Mouse (Mus musculus): ENCODE measurements around the gene Scn10a. TPM values are rescaled to one million over a fixed set of nuclear protein-coding genes. Genes with fewer than 3 reads are reported as not detected.

Gene Scn10a
- polyA plus RNA-seq, 1 experiment, result 0.68 TPM

DNA sequence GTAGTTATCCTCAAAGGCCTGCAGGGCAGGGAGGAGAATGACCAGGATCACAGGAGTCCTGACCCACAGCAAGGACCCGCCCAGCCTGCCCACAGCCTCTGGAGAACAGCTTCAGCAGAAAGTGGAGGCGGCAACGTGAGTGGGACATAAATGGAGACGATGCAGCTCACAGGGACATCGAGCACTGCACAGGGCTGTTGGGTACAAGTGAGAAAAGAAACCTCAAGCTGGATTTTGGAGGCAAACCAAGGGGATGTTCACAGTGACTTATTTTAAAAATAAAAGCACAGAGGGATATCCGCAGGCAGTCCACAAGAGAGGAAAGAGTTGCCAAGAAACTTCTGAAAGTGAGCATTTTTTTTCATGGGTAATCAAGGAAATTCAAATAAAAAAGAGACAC is 91.9 kb downstream of the Scn10a start:
- Histone ChIP-seq H3K27ac (ENCODE audit: control insufficient read depth, insufficient read depth, low read depth, low read length) (no peak overlapping the region), H3K4me1 (ENCODE audit: control insufficient read depth, insufficient read depth, low read length) (peaks cover 2% of the 10 kb centered on the region; the same call in 1 of the 2 replicates), H3K36me3 (ENCODE audit: control insufficient read depth, insufficient read depth, low read length) (no peaks in the 10 kb centered on the region), H3K4me3 (ENCODE audit: control insufficient read depth, low read depth, low read length) (no peak overlapping the region), H3K27me3 (ENCODE audit: control insufficient read depth, insufficient read depth, low read length) (no peaks in the 10 kb centered on the region)
- no peak for TF ChIP-seq POLR2A (IDR thresholded peaks at IDR 0.05; ENCODE audit: control insufficient read depth, low read depth, low read length)
- TF ChIP-seq CTCF (IDR thresholded peaks at IDR 0.05; ENCODE audit: control insufficient read depth, insufficient read depth, insufficient replicate concordance, low read depth, low read length), result no peak

DNA sequence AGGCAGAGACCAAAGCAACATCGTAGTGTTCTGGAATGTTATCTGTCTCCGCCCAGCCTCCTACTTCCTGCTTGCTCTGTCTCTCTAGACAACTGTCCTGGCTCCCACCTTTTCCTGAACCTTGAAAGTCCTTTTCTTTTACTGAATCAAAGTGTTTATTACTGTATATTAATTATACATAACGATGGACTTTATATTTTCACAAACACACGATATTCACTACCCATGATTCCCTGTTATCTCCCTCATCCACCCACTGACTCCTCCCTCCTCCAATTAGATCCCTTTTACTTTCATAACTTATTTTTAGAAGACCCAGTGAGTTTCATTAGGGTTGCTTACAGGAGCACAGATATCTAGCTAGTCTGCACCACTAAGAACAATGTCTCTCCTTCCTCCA is 95.0 kb downstream of the Scn10a start:
- peaks cover 2% of the 10 kb centered on the region; the same call in 1 of the 2 replicates for H3K4me1 ChIP-seq (ENCODE audit: control insufficient read depth, insufficient read depth, low read length)
- no peaks in the 10 kb centered on the region for H3K27me3 ChIP-seq (ENCODE audit: control insufficient read depth, insufficient read depth, low read length)
- H3K36me3 ChIP-seq (ENCODE audit: control insufficient read depth, insufficient read depth, low read length), result no peaks in the 10 kb centered on the region
- TF ChIP-seq CTCF (IDR thresholded peaks at IDR 0.05; ENCODE audit: control insufficient read depth, insufficient read depth, insufficient replicate concordance, low read depth, low read length), result no peak
- no peak overlapping the region for H3K27ac ChIP-seq (ENCODE audit: control insufficient read depth, insufficient read depth, low read depth, low read length)
- H3K4me3 ChIP-seq (ENCODE audit: control insufficient read depth, low read depth, low read length), result no peak overlapping the region

DNA sequence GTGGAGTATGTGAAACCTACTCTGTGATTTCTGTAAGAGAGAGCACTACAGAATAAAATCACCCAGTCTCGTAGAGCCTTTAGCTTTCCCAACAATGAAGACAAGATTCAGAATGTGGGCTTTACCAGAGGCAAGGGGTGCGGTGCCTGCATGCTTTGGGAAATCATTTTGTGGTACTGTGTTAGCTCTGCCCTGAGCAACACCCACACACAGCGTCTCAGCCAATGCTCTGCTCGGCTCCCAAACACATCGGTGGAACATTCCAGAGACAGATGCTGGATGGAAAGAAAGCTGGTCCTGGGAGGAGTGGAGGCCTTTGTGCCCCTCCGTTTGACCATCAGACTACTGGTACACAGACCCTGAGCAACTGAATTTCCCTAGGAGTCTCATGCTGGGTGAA is 104.3 kb downstream of the Scn10a start:
- H3K27me3 ChIP-seq (ENCODE audit: control insufficient read depth, insufficient read depth, low read length), result no peaks in the 10 kb centered on the region
- H3K36me3 ChIP-seq (ENCODE audit: control insufficient read depth, insufficient read depth, low read length), result no peaks in the 10 kb centered on the region
- TF ChIP-seq CTCF (IDR thresholded peaks at IDR 0.05; ENCODE audit: control insufficient read depth, insufficient read depth, insufficient replicate concordance, low read depth, low read length), result no peak
- TF ChIP-seq POLR2A (IDR thresholded peaks at IDR 0.05; ENCODE audit: control insufficient read depth, low read depth, low read length), result no peak
- no peak overlapping the region for H3K27ac ChIP-seq (ENCODE audit: control insufficient read depth, insufficient read depth, low read depth, low read length)
- H3K4me1 ChIP-seq (ENCODE audit: control insufficient read depth, insufficient read depth, low read length), result no peaks in the 10 kb centered on the region
- H3K4me3 ChIP-seq (ENCODE audit: control insufficient read depth, low read depth, low read length), result no peak overlapping the region

GRCm38 (mm10) chr9:119610563-119611166 is 108.5 kb downstream of the Scn10a start:
- TF ChIP-seq POLR2A (IDR thresholded peaks at IDR 0.05; ENCODE audit: control insufficient read depth, low read depth, low read length) (no peak), CTCF (IDR thresholded peaks at IDR 0.05; ENCODE audit: control insufficient read depth, insufficient read depth, insufficient replicate concordance, low read depth, low read length) (no peak)
- H3K27ac ChIP-seq (ENCODE audit: control insufficient read depth, insufficient read depth, low read depth, low read length), result no peak overlapping the region
- H3K4me3 ChIP-seq (ENCODE audit: control insufficient read depth, low read depth, low read length), result no peak overlapping the region
- no peaks in the 10 kb centered on the region for H3K27me3 ChIP-seq (ENCODE audit: control insufficient read depth, insufficient read depth, low read length)
- no peaks in the 10 kb centered on the region for H3K4me1 ChIP-seq (ENCODE audit: control insufficient read depth, insufficient read depth, low read length)
- H3K36me3 ChIP-seq (ENCODE audit: control insufficient read depth, insufficient read depth, low read length), result no peaks in the 10 kb centered on the region

- Histone ChIP-seq H3K27me3 (ENCODE audit: control insufficient read depth, insufficient read depth, low read length) (no peaks in the 10 kb centered on the region), H3K27ac (ENCODE audit: control insufficient read depth, insufficient read depth, low read depth, low read length) (no peak overlapping the region), H3K4me3 (ENCODE audit: control insufficient read depth, low read depth, low read length) (no peak overlapping the region), H3K36me3 (ENCODE audit: control insufficient read depth, insufficient read depth, low read length) (no peaks in the 10 kb centered on the region), H3K4me1 (ENCODE audit: control insufficient read depth, insufficient read depth, low read length) (no peaks in the 10 kb centered on the region)
- no peak for TF ChIP-seq CTCF (IDR thresholded peaks at IDR 0.05; ENCODE audit: control insufficient read depth, insufficient read depth, insufficient replicate concordance, low read depth, low read length)
- no peak for TF ChIP-seq POLR2A (IDR thresholded peaks at IDR 0.05; ENCODE audit: control insufficient read depth, low read depth, low read length)
Observed at GRCm38 (mm10) chr9:119606906-119607305, 112.2 kb downstream of the Scn10a start.

DNA sequence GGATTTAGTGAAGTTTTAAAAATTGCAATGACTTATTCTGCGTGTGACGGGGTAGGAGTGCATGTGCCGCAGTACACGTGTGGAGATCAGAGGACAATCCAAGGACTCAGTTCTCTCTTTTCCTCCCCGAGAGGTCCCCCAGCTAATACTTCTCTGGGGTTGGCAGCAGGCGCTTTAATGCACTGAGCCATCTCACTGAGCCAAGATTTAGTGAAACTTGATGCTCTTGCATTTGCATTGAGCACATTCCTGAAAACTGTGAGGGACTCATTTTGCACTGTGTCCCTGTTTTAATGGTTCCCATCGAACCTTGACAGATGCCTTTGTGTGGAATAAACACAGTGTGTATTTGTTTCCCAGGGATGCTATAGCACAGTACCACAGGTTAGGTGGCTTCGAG is 114.5 kb downstream of the Scn10a start:
- TF ChIP-seq CTCF (IDR thresholded peaks at IDR 0.05; ENCODE audit: control insufficient read depth, insufficient read depth, insufficient replicate concordance, low read depth, low read length) (no peak), POLR2A (IDR thresholded peaks at IDR 0.05; ENCODE audit: control insufficient read depth, low read depth, low read length) (no peak)
- no peaks in the 10 kb centered on the region for H3K27me3 ChIP-seq (ENCODE audit: control insufficient read depth, insufficient read depth, low read length)
- no peaks in the 10 kb centered on the region for H3K36me3 ChIP-seq (ENCODE audit: control insufficient read depth, insufficient read depth, low read length)
- no peak overlapping the region for H3K27ac ChIP-seq (ENCODE audit: control insufficient read depth, insufficient read depth, low read depth, low read length)
- no peak overlapping the region for H3K4me3 ChIP-seq (ENCODE audit: control insufficient read depth, low read depth, low read length)
- no peaks in the 10 kb centered on the region for H3K4me1 ChIP-seq (ENCODE audit: control insufficient read depth, insufficient read depth, low read length)

DNA sequence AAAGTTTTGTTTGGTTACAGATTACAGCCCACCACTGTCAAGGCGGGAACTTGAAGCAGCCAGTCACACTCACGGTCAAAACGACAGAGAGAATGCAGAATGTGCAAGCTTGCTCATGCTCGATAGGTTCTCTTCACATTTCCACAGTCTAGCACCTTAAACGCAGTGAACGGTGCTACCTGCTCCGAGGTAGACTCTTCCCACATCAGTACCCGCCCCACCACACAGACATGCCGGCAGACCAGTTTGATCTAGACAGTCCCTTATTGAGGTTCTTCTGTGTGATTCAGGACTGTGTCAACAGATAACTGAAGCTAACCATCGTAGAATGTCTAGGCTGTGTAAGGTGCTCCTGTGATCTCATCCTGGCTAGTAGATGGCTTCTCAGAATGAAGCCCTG is 120.6 kb downstream of the Scn10a start:
- Histone ChIP-seq H3K27me3 (ENCODE audit: control insufficient read depth, insufficient read depth, low read length) (no peaks in the 10 kb centered on the region), H3K4me3 (ENCODE audit: control insufficient read depth, low read depth, low read length) (no peak overlapping the region), H3K4me1 (ENCODE audit: control insufficient read depth, insufficient read depth, low read length) (peaks cover 3% of the 10 kb centered on the region), H3K27ac (ENCODE audit: control insufficient read depth, insufficient read depth, low read depth, low read length) (no peak overlapping the region), H3K36me3 (ENCODE audit: control insufficient read depth, insufficient read depth, low read length) (no peaks in the 10 kb centered on the region)
- TF ChIP-seq POLR2A (IDR thresholded peaks at IDR 0.05; ENCODE audit: control insufficient read depth, low read depth, low read length) (no peak), CTCF (IDR thresholded peaks at IDR 0.05; ENCODE audit: control insufficient read depth, insufficient read depth, insufficient replicate concordance, low read depth, low read length) (no peak)

- Histone ChIP-seq H3K4me3 (ENCODE audit: control insufficient read depth, low read depth, low read length) (no peak overlapping the region), H3K27ac (ENCODE audit: control insufficient read depth, insufficient read depth, low read depth, low read length) (no peak overlapping the region), H3K27me3 (ENCODE audit: control insufficient read depth, insufficient read depth, low read length) (no peaks in the 10 kb centered on the region), H3K4me1 (ENCODE audit: control insufficient read depth, insufficient read depth, low read length) (peaks cover 3% of the 10 kb centered on the region), H3K36me3 (ENCODE audit: control insufficient read depth, insufficient read depth, low read length) (no peaks in the 10 kb centered on the region)
- TF ChIP-seq POLR2A (IDR thresholded peaks at IDR 0.05; ENCODE audit: control insufficient read depth, low read depth, low read length), result no peak
- no peak for TF ChIP-seq CTCF (IDR thresholded peaks at IDR 0.05; ENCODE audit: control insufficient read depth, insufficient read depth, insufficient replicate concordance, low read depth, low read length)
Observed at GRCm38 (mm10) chr9:119597332-119597731, 121.8 kb downstream of the Scn10a start.

All from testis, adult 2 months (tissue).